Mouse (Mus musculus) stomach, embryonic 16.5 days (tissue): ENCODE measurements around the gene Slc20a1. TPM values are rescaled to one million over a fixed set of nuclear protein-coding genes. Genes with fewer than 3 reads are reported as not detected.

ENCODE experiments used
- ATAC-seq: fragments of 200-750 bp; cut with Nextera tagmentation; 2 replicates; pipeline ENCODE4 v1.8.0; 2017; ENCODE audit warnings: moderate number of reproducible peaks, moderate TSS enrichment; ENCODE audit not compliant: insufficient read depth, low FRiP score
- H3K27ac ChIP-seq: fragments of 300-500 bp; sonication (generic); 2 replicates; pipeline ENCODE4 v1.5.1; 2014; ENCODE audit warnings: low read length
- H3K27me3 ChIP-seq: fragments of 300-500 bp; sonication (generic); 2 replicates; pipeline ENCODE4 v1.6.1; 2014; ENCODE audit warnings: low read length, control low read depth, mixed read lengths; ENCODE audit not compliant: control insufficient read depth, insufficient read depth
- H3K36me3 ChIP-seq: fragments of 300-500 bp; sonication (generic); 2 replicates; pipeline ENCODE4 v1.6.1; 2014; ENCODE audit warnings: low read length; ENCODE audit not compliant: control insufficient read depth, insufficient read depth
- H3K4me1 ChIP-seq: fragments of 300-500 bp; sonication (generic); 2 replicates; pipeline ENCODE4 v1.6.1; 2014; ENCODE audit warnings: low read length, control low read depth, mixed read lengths; ENCODE audit not compliant: control insufficient read depth, insufficient read depth
- H3K4me2 ChIP-seq: fragments of 300-500 bp; sonication (generic); 2 replicates; pipeline ENCODE4 v1.6.1; 2014; ENCODE audit warnings: low read depth, low read length, mixed read lengths
- H3K4me3 ChIP-seq: fragments of 300-500 bp; sonication (generic); replicated peaks from 2 replicates; pipeline ENCODE4 v1.5.1; 2014; ENCODE audit warnings: mild to moderate bottlenecking, low read length
- H3K9ac ChIP-seq: fragments of 300-500 bp; sonication (generic); 2 replicates; pipeline ENCODE4 v1.6.1; 2014; ENCODE audit warnings: low read length
- H3K9me3 ChIP-seq: fragments of 300-500 bp; sonication (generic); replicated peaks from 2 replicates; pipeline ENCODE4 v1.6.1; 2016; ENCODE audit warnings: low read length, control low read depth; ENCODE audit not compliant: control insufficient read depth
- WGBS: fragments of 180-500 bp; shearing (Covaris S2); extraction: QIAGEN DNeasy Blood & Tissue Kit; methylation state at CpG from one replicate; pipeline ENCODE4 v1.1.7; 2014; 5-methylcytosine and 5-hydroxymethylcytosine counted together
- polyA plus RNA-seq: library from polyadenylated mRNA; unstranded; fragments of >200 nt; fragmentation: Nextera tagmentation; extraction: Ambion mirVana; gene quantifications from 2 replicates; pipeline ENCODE4 v1.2.1, GENCODE M21; 2015

The Slc20a1 gene
- polyA plus RNA-seq, 1 experiment from 2014 or later: 24.8 TPM

- no peak for ATAC-seq
Observed at GRCm38 (mm10) chr2:129253631-129253970, 55.0 kb downstream of the Slc20a1 start.

GRCm38 (mm10) chr2:129254076-129254475, 55.5 kb downstream of the Slc20a1 start:
- ATAC-seq: no peak
- Histone ChIP-seq H3K4me1 (0 out of 2 replicates have a peak, but pooled peaks cover 5% of the 10 kb centered on the region), H3K4me3 (no peak overlapping the region), H3K36me3 (no peaks in the 10 kb centered on the region), H3K9me3 (no peaks in the 10 kb centered on the region), H3K4me2 (no peak overlapping the region), H3K27ac (no peak overlapping the region), H3K27me3 (no peaks in the 10 kb centered on the region), H3K9ac (no peak overlapping the region)
- WGBS: 32% methylated on average over 2 of the region's 2 CpGs

More at GRCm38 (mm10) chr2:129253631-129253970, 55.0 kb downstream of the Slc20a1 start:
- Histone ChIP-seq H3K4me3 (no peak overlapping the region), H3K4me1 (0 out of 2 replicates have a peak, but pooled peaks cover 5% of the 10 kb centered on the region), H3K27me3 (no peaks in the 10 kb centered on the region), H3K9ac (no peak overlapping the region), H3K36me3 (no peaks in the 10 kb centered on the region), H3K27ac (no peak overlapping the region), H3K4me2 (no peak overlapping the region), H3K9me3 (no peaks in the 10 kb centered on the region)
- 56% methylated on average over 2 of the region's 2 CpGs for WGBS

DNA sequence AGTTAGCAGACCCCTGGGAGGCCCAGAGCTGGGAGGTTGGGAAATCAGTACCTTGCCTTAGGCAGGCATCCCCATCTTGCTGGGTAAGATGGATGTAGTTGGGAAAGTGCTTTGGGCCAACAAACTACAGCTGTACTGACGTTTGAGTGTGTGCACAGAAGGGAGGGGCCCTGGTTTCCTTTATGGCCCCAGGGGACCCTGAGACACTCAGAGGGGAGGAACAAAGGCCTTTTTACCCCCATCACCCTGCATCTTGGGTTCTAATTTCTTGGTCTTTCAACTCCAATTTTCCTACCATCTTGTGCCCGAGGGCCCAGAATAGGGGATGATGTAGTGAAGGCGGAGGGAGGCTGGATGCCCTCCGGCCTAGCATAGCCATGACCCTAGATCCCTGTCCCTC, 57.4 kb downstream of the Slc20a1 start:
- no peak for ATAC-seq
- H3K9me3 ChIP-seq: no peaks in the 10 kb centered on the region
- H3K27me3 ChIP-seq: no peaks in the 10 kb centered on the region
- 0 out of 2 replicates have a peak, but pooled peaks cover 5% of the 10 kb centered on the region for H3K4me1 ChIP-seq
- H3K4me2 ChIP-seq: no peak overlapping the region
- H3K27ac ChIP-seq: no peak overlapping the region
- 69% methylated on average over 4 of the region's 4 CpGs for WGBS
- H3K36me3 ChIP-seq: no peaks in the 10 kb centered on the region
- no peak overlapping the region for H3K4me3 ChIP-seq
- no peak overlapping the region for H3K9ac ChIP-seq

DNA sequence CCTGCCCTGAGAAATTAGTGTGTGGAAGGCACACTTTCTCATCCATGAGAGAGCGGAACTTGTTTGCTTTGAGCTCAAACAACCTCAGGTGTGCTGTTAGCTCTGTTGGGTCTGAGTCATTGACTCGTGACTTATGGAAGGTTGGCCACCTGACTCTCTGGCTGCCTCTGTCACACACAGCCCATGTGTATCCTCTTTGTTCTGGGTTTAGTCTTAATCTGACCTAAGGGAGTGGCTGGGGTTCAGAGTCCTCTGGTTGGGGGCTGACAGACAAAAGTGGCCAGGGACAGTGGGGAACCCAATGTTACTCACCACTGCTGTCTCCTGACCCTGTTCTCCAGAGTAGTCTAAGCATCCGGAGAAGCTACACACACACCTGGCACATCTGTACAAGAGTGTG, 59.5 kb downstream of the Slc20a1 start:
- Histone ChIP-seq H3K9ac (no peak overlapping the region), H3K4me3 (no peak overlapping the region), H3K27me3 (no peaks in the 10 kb centered on the region), H3K4me2 (no peak overlapping the region), H3K27ac (no peak overlapping the region), H3K4me1 (0 out of 2 replicates have a peak, but pooled peaks cover 5% of the 10 kb centered on the region), H3K36me3 (no peaks in the 10 kb centered on the region), H3K9me3 (no peaks in the 10 kb centered on the region)
- 61% methylated on average over 3 of the region's 3 CpGs for WGBS
- peak; percentile 71 for ATAC-seq

DNA sequence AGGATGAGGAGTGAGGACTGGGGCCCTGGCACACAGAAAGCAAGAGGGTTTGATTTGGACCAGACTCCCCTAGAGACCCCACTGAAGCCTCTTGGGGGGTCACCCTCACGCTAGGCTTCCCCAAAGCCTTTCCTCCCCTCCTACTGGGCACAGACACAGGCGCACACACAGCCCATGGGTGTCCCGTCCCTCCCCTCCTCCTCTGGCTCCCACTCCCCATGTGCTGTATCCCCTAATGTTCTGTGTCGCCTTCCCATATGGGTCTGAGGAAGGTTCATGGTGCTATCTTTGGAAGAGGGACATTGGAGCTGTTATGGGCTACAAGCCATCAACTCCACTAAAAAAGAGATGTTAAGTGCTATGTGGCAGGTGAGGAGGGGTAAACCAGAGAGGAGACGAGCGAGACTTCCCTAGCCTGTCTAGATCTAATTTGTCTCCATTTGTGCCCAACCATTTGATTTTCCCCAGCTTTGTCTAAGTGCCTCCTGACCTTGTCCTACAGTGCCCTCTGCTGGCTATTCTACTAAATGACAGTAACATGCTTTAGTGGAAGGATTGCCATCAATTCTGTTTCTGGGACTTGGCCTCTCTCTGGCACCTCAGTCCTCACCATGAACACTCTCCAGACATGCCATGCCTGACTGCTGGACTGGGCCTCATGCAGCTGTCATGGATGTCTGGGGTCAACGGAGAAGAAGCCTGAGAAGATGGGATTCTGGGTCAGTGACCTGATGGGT, 60.1 kb downstream of the Slc20a1 start:
- H3K27me3 ChIP-seq: no peaks in the 10 kb centered on the region
- WGBS: 36% methylated on average over 7 of the region's 7 CpGs
- H3K4me2 ChIP-seq: peak overlapping the region; percentile 17; the same call in 1 of the 2 replicates
- H3K9me3 ChIP-seq: no peaks in the 10 kb centered on the region
- H3K27ac ChIP-seq: no peak overlapping the region
- H3K9ac ChIP-seq: peak overlapping the region; percentile 7; the same call in 1 of the 2 replicates
- H3K4me3 ChIP-seq: no peak overlapping the region
- ATAC-seq: peak; percentile 17; the same call in 1 of the 2 replicates
- 0 out of 2 replicates have a peak, but pooled peaks cover 5% of the 10 kb centered on the region for H3K4me1 ChIP-seq
- H3K36me3 ChIP-seq: no peaks in the 10 kb centered on the region

GRCm38 (mm10) chr2:129260646-129261045, 62.1 kb downstream of the Slc20a1 start:
- Histone ChIP-seq H3K27me3 (no peaks in the 10 kb centered on the region), H3K9me3 (no peaks in the 10 kb centered on the region), H3K9ac (no peak overlapping the region), H3K4me2 (no peak overlapping the region), H3K4me1 (0 out of 2 replicates have a peak, but pooled peaks cover 5% of the 10 kb centered on the region), H3K4me3 (no peak overlapping the region), H3K27ac (no peak overlapping the region), H3K36me3 (no peaks in the 10 kb centered on the region)
- 67% methylated on average over 3 of the region's 3 CpGs for WGBS
- ATAC-seq: no peak

Other genes with a start within 250 kb of the Slc20a1 start
- 0.95 and 1.5 TPM in 2 replicates for gene Zc3h6, start 231.4 kb upstream of the Slc20a1 start, polyA plus RNA-seq
- gene Gm10762, start 231.0 kb upstream of the Slc20a1 start, polyA plus RNA-seq: 5.5 and 7.3 TPM in 2 replicates
- 0.06 and 0.10 TPM in 2 replicates for gene Vinac1, start 150.6 kb upstream of the Slc20a1 start, polyA plus RNA-seq
- gene Ttl, start 132.8 kb upstream of the Slc20a1 start, polyA plus RNA-seq: 12.0 and 13.1 TPM in 2 replicates
- gene Polr1b, start 97.8 kb upstream of the Slc20a1 start, polyA plus RNA-seq: 22.1 and 24.6 TPM in 2 replicates
- 21.5 and 22.4 TPM in 2 replicates for gene Chchd5, start 69.1 kb upstream of the Slc20a1 start, polyA plus RNA-seq
- gene Ckap2l, start 98.4 kb downstream of the Slc20a1 start, polyA plus RNA-seq: 35.4 and 38.5 TPM in 2 replicates
- gene Il1a, start 111.2 kb downstream of the Slc20a1 start, polyA plus RNA-seq: 0.37 TPM in 2 replicates
- gene Il1b, start 172.4 kb downstream of the Slc20a1 start, polyA plus RNA-seq: 0.32 and 0.41 TPM in 2 replicates